Mouse (Mus musculus) ZHBTc4 (cell line): ENCODE data around the gene Olfr480.

ENCODE experiments used
- DNase-seq: peaks from one replicate; pipeline ENCODE4 v3.0.0-alpha.2; 2011; ENCODE audit warnings: low read depth, low spot score

Gene Olfr480

DNA sequence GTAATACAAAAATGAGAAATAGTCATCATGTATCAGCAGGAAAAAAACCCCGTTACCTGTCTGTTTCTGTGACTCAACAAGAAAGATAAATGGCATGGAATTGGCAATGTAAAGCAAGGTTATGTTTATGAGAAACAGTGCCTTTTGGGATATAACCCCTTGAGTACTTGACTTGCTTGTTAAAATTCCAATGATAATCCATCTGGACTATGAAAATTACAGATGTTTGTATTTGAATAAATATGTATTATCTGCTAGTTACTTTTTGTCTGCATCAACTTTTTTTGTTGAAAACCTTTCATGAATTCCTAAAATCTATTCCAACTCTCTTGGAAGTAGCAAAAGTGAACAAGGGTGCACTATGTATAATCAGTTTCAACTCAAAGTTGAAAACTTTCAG is at the start of gene Olfr480:
Gene Olfr480 (minus strand): TSS at position 101 of the 400 bp plus-strand sequence.
- DNase-seq, result no peak

DNA sequence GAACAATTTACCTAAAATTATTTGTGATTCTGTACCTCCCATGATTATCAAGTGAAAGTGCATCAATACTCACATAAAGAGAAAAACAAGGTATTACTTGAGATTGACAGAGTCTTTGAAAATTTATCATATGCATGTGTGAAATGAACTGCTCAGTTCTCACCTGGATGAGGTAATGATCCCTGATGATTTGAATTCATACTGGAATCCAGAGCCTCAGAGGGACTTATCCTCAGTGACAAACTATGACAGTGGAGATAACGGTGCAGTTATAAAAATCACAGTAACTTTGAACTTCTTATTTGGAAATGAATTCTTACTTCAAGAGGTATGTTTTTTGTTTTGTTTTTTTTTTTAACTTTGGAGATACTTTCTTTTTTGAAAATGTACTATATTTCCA is 33.4 kb upstream of the Olfr480 start, which contains the start of gene Olfr483:
Gene Olfr483 (plus strand): TSS at position 301 of the 400 bp plus-strand sequence.
- DNase-seq, result no peak

- no peak for DNase-seq
Observed at GRCm38 (mm10) chr7:108097486-108097885, 30.3 kb upstream of the Olfr480 start, which contains the start of gene Olfr482. Gene Olfr482, minus strand, starts transcription at chr7:108097586.

DNA sequence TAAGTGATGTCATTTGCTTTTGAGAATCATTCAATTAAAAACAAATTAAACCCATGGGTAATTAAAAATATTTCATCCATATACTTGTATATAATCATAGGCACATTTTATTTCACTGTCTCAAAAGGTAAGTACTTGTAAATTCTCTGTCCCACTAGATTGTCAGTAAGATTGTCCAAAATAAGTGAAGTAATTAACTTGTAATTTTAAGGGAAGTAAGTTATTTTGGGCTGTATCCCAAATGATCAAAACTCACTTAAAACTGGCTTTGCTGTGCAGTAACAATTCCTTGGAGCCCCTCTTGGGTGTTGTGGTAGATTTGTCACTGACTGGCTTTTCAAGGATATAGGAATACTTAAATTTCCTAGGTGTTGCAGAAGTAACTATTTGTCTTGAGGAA is 12.4 kb upstream of the Olfr480 start, which contains the start of gene Olfr481:
Gene Olfr481 (plus strand): TSS at position 301 of the 400 bp plus-strand sequence.
- no peak for DNase-seq

DNA sequence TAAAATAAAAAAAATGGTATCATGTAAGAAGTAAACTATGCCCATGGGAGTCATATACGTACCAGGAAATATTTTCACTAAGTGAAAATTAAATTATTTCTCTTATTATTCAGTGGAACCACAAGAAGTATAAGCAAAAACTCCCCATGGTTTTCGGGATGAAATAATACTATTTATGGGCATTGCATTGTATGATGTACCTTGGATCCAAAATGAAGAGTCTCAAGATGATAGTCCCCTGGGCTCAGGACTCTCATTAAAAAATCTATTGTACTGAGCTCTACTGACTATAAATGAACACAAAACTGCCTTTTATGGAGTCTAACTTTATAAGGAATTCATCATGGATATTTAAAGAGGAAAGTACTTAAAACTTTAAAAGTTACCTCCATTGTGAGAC is 16.8 kb downstream of the Olfr480 start, which contains the start of gene Olfr479:
Gene Olfr479 (plus strand): TSS at position 301 of the 400 bp plus-strand sequence.
- DNase-seq, result no peak

GRCm38 (mm10) chr7:108033889-108034288 is 33.3 kb downstream of the Olfr480 start, which contains the start of gene Olfr478:
Gene Olfr478, minus strand, starts transcription at chr7:108033989.
- DNase-seq, result no peak
